Mouse (Mus musculus): ENCODE measurements around the gene Ankrd39. TPM values are rescaled to one million over a fixed set of nuclear protein-coding genes. Genes with fewer than 3 reads are reported as not detected.
A peak's percentile ranks its signal among the peaks of the same experiment; 100 is the strongest.

Ankrd39 gene
- total and polyA plus RNA-seq, 3 experiments: 6.2 to 11.1 (median 6.3) TPM

DNA sequence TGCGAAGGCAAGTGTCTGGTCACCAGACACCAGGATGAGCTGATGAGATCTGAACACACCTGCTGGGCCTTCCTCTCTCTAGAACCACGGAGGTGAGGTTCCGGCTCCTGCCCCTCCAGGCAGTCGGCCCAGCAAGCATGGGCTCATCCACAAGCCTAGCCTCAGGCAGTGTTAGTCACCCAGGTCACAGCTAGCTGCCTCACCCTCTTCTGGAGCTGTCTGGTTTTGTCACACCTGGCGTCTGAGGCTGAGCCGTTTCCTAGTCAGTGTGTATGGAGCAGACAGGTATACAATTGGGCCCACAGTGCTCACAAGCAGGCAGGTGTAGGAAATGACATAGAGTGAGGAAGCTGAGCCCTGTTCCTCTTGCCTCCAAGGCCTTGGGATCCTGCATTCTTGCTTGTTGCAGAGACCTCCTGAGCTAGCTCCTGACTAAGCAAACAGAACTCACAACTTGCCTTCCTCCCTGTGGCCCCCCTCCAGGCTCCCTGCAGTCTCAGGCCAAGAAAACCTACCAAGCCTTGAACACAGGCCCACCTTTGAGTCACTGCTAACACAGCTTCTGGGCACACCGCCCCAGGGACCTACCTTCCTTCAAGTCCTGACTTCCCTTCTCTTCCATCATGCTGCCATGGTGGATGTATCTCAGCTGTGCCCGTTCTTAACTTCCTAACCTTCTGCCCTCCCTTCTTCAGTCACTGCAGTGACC, 36.3 kb upstream of the Ankrd39 start:
- WGBS: 90% methylated on average over 8 of the region's 8 CpGs

DNA sequence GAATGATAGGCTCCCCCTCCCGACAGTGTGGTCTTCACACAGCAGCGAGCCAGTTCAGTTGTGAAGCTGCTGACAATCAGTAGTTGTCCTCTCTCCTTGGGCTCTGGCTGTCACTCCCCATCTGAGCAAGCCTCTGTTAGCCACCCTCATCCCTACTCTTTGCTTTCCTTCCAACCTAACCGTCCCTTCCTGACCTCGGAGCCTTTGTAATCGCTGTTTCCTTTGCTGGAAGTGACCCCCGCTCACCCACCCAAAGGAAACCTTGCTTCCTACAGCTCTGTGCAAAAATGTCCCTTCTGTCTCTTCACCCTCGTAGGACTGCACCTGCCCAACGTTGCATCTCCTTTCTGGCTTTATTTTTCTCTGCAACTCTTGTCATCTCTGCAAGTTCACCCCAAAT, 35.0 kb upstream of the Ankrd39 start:
- WGBS: 49% methylated on average over 8 of the region's 8 CpGs
- Histone ChIP-seq H3K79me2 (replicated peaks; ENCODE audit: control insufficient read depth, insufficient read depth, low read length) (no peaks in the 10 kb centered on the region), H3K9ac (ENCODE audit: low read depth, low read length) (no peak overlapping the region), H3K36me3 (ENCODE audit: control insufficient read depth, insufficient read depth, low read length) (no peaks in the 10 kb centered on the region), H3K4me1 (ENCODE audit: control insufficient read depth, insufficient read depth, low read length) (peaks cover 25% of the 10 kb centered on the region), H3K4me3 (no peak overlapping the region), H3K27ac (peak overlapping the region; percentile 82), H3K27me3 (ENCODE audit: control insufficient read depth, insufficient read depth, low read length) (no peaks in the 10 kb centered on the region)
- TF ChIP-seq CTCF (IDR thresholded peaks at IDR 0.05) (no peak), EP300 (IDR thresholded peaks at IDR 0.05; ENCODE audit: insufficient read depth, low read depth, low read length) (no peak), POLR2A (IDR thresholded peaks at IDR 0.05; ENCODE audit: insufficient read depth, low read depth, low read length) (no peak)
- no peak for DNase-seq
- intact Hi-C loops (cut with DNase I): no loop called here

More for the DNA sequence above, 36.3 kb upstream of the Ankrd39 start:
- Histone ChIP-seq H3K9ac (ENCODE audit: low read depth, low read length) (no peak overlapping the region), H3K79me2 (replicated peaks; ENCODE audit: control insufficient read depth, insufficient read depth, low read length) (no peaks in the 10 kb centered on the region), H3K27me3 (ENCODE audit: control insufficient read depth, insufficient read depth, low read length) (no peaks in the 10 kb centered on the region), H3K4me1 (ENCODE audit: control insufficient read depth, insufficient read depth, low read length) (peaks cover 31% of the 10 kb centered on the region), H3K36me3 (ENCODE audit: control insufficient read depth, insufficient read depth, low read length) (no peaks in the 10 kb centered on the region), H3K4me3 (no peak overlapping the region), H3K27ac (no peak overlapping the region)
- TF ChIP-seq CTCF (IDR thresholded peaks at IDR 0.05) (no peak), POLR2A (IDR thresholded peaks at IDR 0.05; ENCODE audit: insufficient read depth, low read depth, low read length) (no peak), EP300 (IDR thresholded peaks at IDR 0.05; ENCODE audit: insufficient read depth, low read depth, low read length) (no peak)
- DNase-seq: no peak
- intact Hi-C loops (cut with DNase I): no loop called here

- intact Hi-C loops (cut with DNase I): no loop called here
- H3K27me3 ChIP-seq (ENCODE audit: control insufficient read depth, insufficient read depth, low read length): no peaks in the 10 kb centered on the region
- 66% methylated on average over 5 of the region's 5 CpGs for WGBS
- no peaks in the 10 kb centered on the region for H3K79me2 ChIP-seq (replicated peaks; ENCODE audit: control insufficient read depth, insufficient read depth, low read length)
- H3K4me3 ChIP-seq: no peak overlapping the region
- no peak overlapping the region; the same call in 1 of the 2 replicates for H3K9ac ChIP-seq (ENCODE audit: low read depth, low read length)
- peak overlapping the region; percentile 82 for H3K27ac ChIP-seq
- H3K36me3 ChIP-seq (ENCODE audit: control insufficient read depth, insufficient read depth, low read length): no peaks in the 10 kb centered on the region
- TF ChIP-seq POLR2A (IDR thresholded peaks at IDR 0.05; ENCODE audit: insufficient read depth, low read depth, low read length) (no peak), CTCF (IDR thresholded peaks at IDR 0.05) (no peak), EP300 (IDR thresholded peaks at IDR 0.05; ENCODE audit: insufficient read depth, low read depth, low read length) (no peak)
- DNase-seq: no peak
- H3K4me1 ChIP-seq (ENCODE audit: control insufficient read depth, insufficient read depth, low read length): peaks cover 25% of the 10 kb centered on the region
Observed at GRCm38 (mm10) chr1:36581260-36581659, 34.0 kb upstream of the Ankrd39 start.

- peaks cover 25% of the 10 kb centered on the region for H3K4me1 ChIP-seq (ENCODE audit: control insufficient read depth, insufficient read depth, low read length)
- H3K27me3 ChIP-seq (ENCODE audit: control insufficient read depth, insufficient read depth, low read length): no peaks in the 10 kb centered on the region
- H3K36me3 ChIP-seq (ENCODE audit: control insufficient read depth, insufficient read depth, low read length): no peaks in the 10 kb centered on the region
- WGBS: 4% methylated on average over 17 of the region's 17 CpGs
- peak overlapping the region; percentile 3; the same call in 1 of the 2 replicates for H3K4me3 ChIP-seq
- intact Hi-C loops (cut with DNase I): no loop called here
- DNase-seq: peak; percentile 75 to 81
- H3K27ac ChIP-seq: peak overlapping the region; percentile 82
- peak overlapping the region; percentile 34 for H3K9ac ChIP-seq (ENCODE audit: low read depth, low read length)
- no peaks in the 10 kb centered on the region for H3K79me2 ChIP-seq (replicated peaks; ENCODE audit: control insufficient read depth, insufficient read depth, low read length)
- TF ChIP-seq CTCF (IDR thresholded peaks at IDR 0.05) (no peak), POLR2A (IDR thresholded peaks at IDR 0.05; ENCODE audit: insufficient read depth, low read depth, low read length) (peak; percentile 80), EP300 (IDR thresholded peaks at IDR 0.05; ENCODE audit: insufficient read depth, low read depth, low read length) (peak; percentile 50; the same call in 1 of the 2 replicates)
Observed at GRCm38 (mm10) chr1:36580384-36581207, 33.4 kb upstream of the Ankrd39 start.

GRCm38 (mm10) chr1:36579974-36580383, 32.7 kb upstream of the Ankrd39 start:
- Histone ChIP-seq H3K4me3 (peak overlapping the region; percentile 3; the same call in 1 of the 2 replicates), H3K9ac (ENCODE audit: low read depth, low read length) (peak overlapping the region; percentile 34), H3K79me2 (replicated peaks; ENCODE audit: control insufficient read depth, insufficient read depth, low read length) (no peaks in the 10 kb centered on the region), H3K4me1 (ENCODE audit: control insufficient read depth, insufficient read depth, low read length) (peaks cover 25% of the 10 kb centered on the region), H3K27ac (peak overlapping the region; percentile 82), H3K27me3 (ENCODE audit: control insufficient read depth, insufficient read depth, low read length) (no peaks in the 10 kb centered on the region), H3K36me3 (ENCODE audit: control insufficient read depth, insufficient read depth, low read length) (no peaks in the 10 kb centered on the region)
- DNase-seq: peak in 1 of 2 experiments; percentile 35
- TF ChIP-seq EP300 (IDR thresholded peaks at IDR 0.05; ENCODE audit: insufficient read depth, low read depth, low read length): no peak
- TF ChIP-seq POLR2A (IDR thresholded peaks at IDR 0.05; ENCODE audit: insufficient read depth, low read depth, low read length): no peak
- TF ChIP-seq CTCF (IDR thresholded peaks at IDR 0.05): no peak
- 35% methylated on average over 6 of the region's 6 CpGs for WGBS
- intact Hi-C loops (cut with DNase I): no loop called here
